Mouse (Mus musculus): ENCODE measurements around the gene Cdk5r1.
A peak's percentile ranks its signal among the peaks of the same experiment; 100 is the strongest.

Gene Cdk5r1

GRCm38 (mm10) chr11:80481409-80482050 lies 4.7 kb downstream of the Cdk5r1 start:
- no peak for DNase-seq (ENCODE audit: inconsistent ontology term)

GRCm38 (mm10) chr11:80482347-80482746 lies 5.5 kb downstream of the Cdk5r1 start:
- no peak for DNase-seq (ENCODE audit: inconsistent ontology term)

GRCm38 (mm10) chr11:80482921-80483320 lies 6.1 kb downstream of the Cdk5r1 start:
- no peak for DNase-seq (ENCODE audit: inconsistent ontology term)

- DNase-seq (ENCODE audit: inconsistent ontology term): no peak
These were observed 6.8 kb downstream of the Cdk5r1 start for GRCm38 (mm10) chr11:80483536-80484067.

- DNase-seq (ENCODE audit: inconsistent ontology term): peak; percentile 89
These were observed 7.5 kb downstream of the Cdk5r1 start for GRCm38 (mm10) chr11:80484191-80484791.

- DNase-seq (ENCODE audit: inconsistent ontology term): no peak
These were observed 8.3 kb downstream of the Cdk5r1 start for GRCm38 (mm10) chr11:80485120-80485551.

GRCm38 (mm10) chr11:80485622-80486206 lies 8.9 kb downstream of the Cdk5r1 start:
- no peak for DNase-seq (ENCODE audit: inconsistent ontology term)

- DNase-seq (ENCODE audit: inconsistent ontology term): no peak
These were observed 11.2 kb downstream of the Cdk5r1 start for GRCm38 (mm10) chr11:80487904-80488587.

GRCm38 (mm10) chr11:80489172-80489881 lies 12.5 kb downstream of the Cdk5r1 start:
- peak; percentile 93 for DNase-seq (ENCODE audit: inconsistent ontology term)

GRCm38 (mm10) chr11:80489882-80490196 lies 13.0 kb downstream of the Cdk5r1 start:
- no peak for DNase-seq (ENCODE audit: inconsistent ontology term)

- DNase-seq (ENCODE audit: inconsistent ontology term): no peak
These were observed 14.0 kb downstream of the Cdk5r1 start for GRCm38 (mm10) chr11:80490831-80491230.

GRCm38 (mm10) chr11:80493186-80493585 lies 16.4 kb downstream of the Cdk5r1 start:
- DNase-seq (ENCODE audit: inconsistent ontology term): no peak

- DNase-seq (ENCODE audit: inconsistent ontology term): no peak
These were observed 18.0 kb downstream of the Cdk5r1 start for GRCm38 (mm10) chr11:80494852-80495251.

GRCm38 (mm10) chr11:80495972-80496371 lies 19.1 kb downstream of the Cdk5r1 start:
- DNase-seq (ENCODE audit: inconsistent ontology term): no peak

GRCm38 (mm10) chr11:80496640-80497039 lies 19.8 kb downstream of the Cdk5r1 start:
- DNase-seq (ENCODE audit: inconsistent ontology term): no peak

GRCm38 (mm10) chr11:80497225-80497919 lies 20.5 kb downstream of the Cdk5r1 start:
- DNase-seq (ENCODE audit: inconsistent ontology term): no peak

- DNase-seq (ENCODE audit: inconsistent ontology term): no peak
These were observed 21.7 kb downstream of the Cdk5r1 start for GRCm38 (mm10) chr11:80498328-80499070.

- DNase-seq (ENCODE audit: inconsistent ontology term): peak; percentile 91
These were observed 22.7 kb downstream of the Cdk5r1 start for GRCm38 (mm10) chr11:80499550-80499952.

GRCm38 (mm10) chr11:80503281-80503680 lies 26.5 kb downstream of the Cdk5r1 start:
- no peak for DNase-seq (ENCODE audit: inconsistent ontology term)

GRCm38 (mm10) chr11:80503726-80504452 lies 27.1 kb downstream of the Cdk5r1 start:
- DNase-seq (ENCODE audit: inconsistent ontology term): peak; percentile 67
